8 mouse cellular contexts compared by ENCODE assay signal in genomic region chr5:105649514-105650001, GRCm38 (mm10). TPM values are rescaled to one million over a fixed set of nuclear protein-coding genes. Genes with fewer than 3 reads are reported as not detected.
DNase-seq lines count a peak whose midpoint lies in the region; ATAC-seq and TF ChIP-seq lines count a peak whose summit lies in the region.

No protein-coding gene starts in this region.

- H3K9ac ChIP-seq in kidney, embryonic 14.5 days (ENCODE audit: low read depth, low read length), result no peak overlapping the region
- H3K9ac ChIP-seq in limb, embryonic 12.5 days (replicated peaks), result no peak overlapping the region

- H3K9me3 ChIP-seq in kidney, embryonic 14.5 days (ENCODE audit: control insufficient read depth, low read length), result no peaks in the 10 kb centered on the region
- H3K9me3 ChIP-seq in heart, embryonic 10.5 days, result no peaks in the 10 kb centered on the region
- no peaks in the 10 kb centered on the region for H3K9me3 ChIP-seq in limb, embryonic 12.5 days

- H3K4me3 ChIP-seq in kidney, adult 2 months (ENCODE audit: insufficient read depth, low read depth, low read length), result no peak overlapping the region
- H3K4me3 ChIP-seq in kidney, embryonic 14.5 days (ENCODE audit: low read length), result no peak overlapping the region
- no peak overlapping the region for H3K4me3 ChIP-seq in heart, embryonic 10.5 days
- H3K4me3 ChIP-seq in limb, embryonic 12.5 days (replicated peaks), result no peak overlapping the region
- no peak overlapping the region for H3K4me3 ChIP-seq in cerebellum, adult 2 months (replicated peaks; ENCODE audit: insufficient read depth, low read depth, low read length)

- no peak for TF ChIP-seq POLR2A in kidney, adult 2 months (IDR thresholded peaks at IDR 0.05; ENCODE audit: low read depth, low read length)
- TF ChIP-seq POLR2A in cerebellum, adult 2 months (IDR thresholded peaks at IDR 0.05; ENCODE audit: borderline replicate concordance, insufficient read depth, low read length), result no peak

- no peaks in the 10 kb centered on the region for H3K36me3 ChIP-seq in kidney, adult 2 months (ENCODE audit: control insufficient read depth, insufficient read depth, low read length)
- no peaks in the 10 kb centered on the region for H3K36me3 ChIP-seq in kidney, embryonic 14.5 days (ENCODE audit: control insufficient read depth, insufficient read depth, low read length)
- no peaks in the 10 kb centered on the region for H3K36me3 ChIP-seq in heart, embryonic 10.5 days
- no peaks in the 10 kb centered on the region for H3K36me3 ChIP-seq in limb, embryonic 12.5 days

- peak; percentile 38 for DNase-seq in kidney, adult 2 months
- DNase-seq in heart, embryonic 10.5 days (ENCODE audit: low spot score), result no peak
- peak; percentile 43 for DNase-seq in spleen, adult 12 weeks (ENCODE audit: low spot score)
- no peak for DNase-seq in frontal cortex, adult 2 months (ENCODE audit: extremely low spot score in 1 of 2, low spot score in 1 of 2)
- DNase-seq in cerebellum, adult 9-10 months, result no peak
- no peak for DNase-seq in cerebellum, adult 2 months

- ATAC-seq in kidney, embryonic 14.5 days (ENCODE audit: low FRiP score, low TSS enrichment), result no peak
- peak; percentile 64; the same call in 1 of the 2 replicates for ATAC-seq in limb, embryonic 12.5 days (ENCODE audit: insufficient number of reproducible peaks, insufficient read depth, low FRiP score, low TSS enrichment, low read depth)

- H3K27ac ChIP-seq in kidney, adult 2 months (ENCODE audit: insufficient read depth, low read depth, low read length), result no peak overlapping the region
- H3K27ac ChIP-seq in kidney, embryonic 14.5 days (ENCODE audit: low read depth, low read length), result no peak overlapping the region
- H3K27ac ChIP-seq in heart, embryonic 10.5 days, result peak overlapping the region; percentile 74
- peak overlapping the region; percentile 72 for H3K27ac ChIP-seq in limb, embryonic 12.5 days
- no peak overlapping the region for H3K27ac ChIP-seq in cerebellum, adult 2 months (ENCODE audit: insufficient read depth, low read length)

- H3K4me2 ChIP-seq in kidney, embryonic 14.5 days (replicated peaks; ENCODE audit: low read depth, low read length), result no peak overlapping the region
- H3K4me2 ChIP-seq in limb, embryonic 12.5 days, result no peak overlapping the region

- WGBS in kidney, adult 2 months, result 69% methylated on average over 10 of the region's 10 CpGs
- 86% methylated on average over 10 of the region's 10 CpGs for WGBS in kidney, embryonic 14.5 days
- 71% methylated on average over 10 of the region's 10 CpGs for WGBS in heart, embryonic 10.5 days
- 89% methylated on average over 10 of the region's 10 CpGs for WGBS in limb, embryonic 12.5 days
- 92% methylated on average over 10 of the region's 10 CpGs for WGBS in cerebellum, adult 2 months

- no peaks in the 10 kb centered on the region; the same call in 1 of the 2 replicates for H3K4me1 ChIP-seq in kidney, adult 2 months (ENCODE audit: control insufficient read depth, insufficient read depth, low read length)
- peaks cover 3% of the 10 kb centered on the region; the same call in 1 of the 2 replicates for H3K4me1 ChIP-seq in kidney, embryonic 14.5 days (ENCODE audit: control insufficient read depth, insufficient read depth, low read length)
- peaks cover 14% of the 10 kb centered on the region for H3K4me1 ChIP-seq in heart, embryonic 10.5 days
- H3K4me1 ChIP-seq in limb, embryonic 12.5 days (replicated peaks), result peaks cover 26% of the 10 kb centered on the region; the same call in 1 of the 2 replicates
- no peaks in the 10 kb centered on the region for H3K4me1 ChIP-seq in cerebellum, adult 2 months (ENCODE audit: control insufficient read depth, insufficient read depth, low read length)

- H3K27me3 ChIP-seq in kidney, adult 2 months (replicated peaks; ENCODE audit: control insufficient read depth, insufficient read depth, low read length), result no peaks in the 10 kb centered on the region
- 0 out of 2 replicates have a peak, but pooled peaks cover 3% of the 10 kb centered on the region for H3K27me3 ChIP-seq in kidney, embryonic 14.5 days (ENCODE audit: control insufficient read depth, insufficient read depth, low read length)
- no peaks in the 10 kb centered on the region for H3K27me3 ChIP-seq in heart, embryonic 10.5 days (ENCODE audit: insufficient read depth, poor library complexity, severe bottlenecking)
- no peaks in the 10 kb centered on the region for H3K27me3 ChIP-seq in limb, embryonic 12.5 days
- H3K27me3 ChIP-seq in cerebellum, adult 2 months (ENCODE audit: control insufficient read depth, insufficient read depth, low read length), result no peaks in the 10 kb centered on the region

- TF ChIP-seq CTCF in kidney, adult 2 months (conservative IDR thresholded peaks at IDR 0.05; ENCODE audit: insufficient read depth, insufficient read length, low read depth, low read length), result no peak
- no peak for TF ChIP-seq CTCF in cerebellum, adult 2 months (IDR thresholded peaks at IDR 0.05; ENCODE audit: borderline replicate concordance, insufficient read depth, low read depth, low read length)

RNA-seq across cellular contexts. Expression of gene Lrrc8d, which starts 50.2 kb away (rescaled TPM):
- polyA plus RNA-seq in kidney, adult 2 months (2012; rRNA removed), result 34.4 and 35.4 TPM in 2 replicates
- 22.7 and 42.1 TPM in 2 replicates for polyA plus RNA-seq in kidney, embryonic 14.5 days (2014; fragmentation: Nextera tagmentation; extraction: Ambion mirVana)
- 7.6 and 10.8 TPM in 2 replicates for polyA plus RNA-seq in heart, embryonic 10.5 days (2016; fragmentation: Nextera tagmentation; extraction: Ambion mirVana)
- 22.9 and 23.1 TPM in 2 replicates for polyA plus RNA-seq in limb, embryonic 12.5 days (2016; fragmentation: Nextera tagmentation; extraction: Ambion mirVana)
- polyA plus RNA-seq in frontal cortex, adult 2 months (2012; rRNA removed), result 15.0 and 16.0 TPM in 2 replicates
- 14.8 and 16.3 TPM in 2 replicates for polyA plus RNA-seq in cerebellum, adult 2 months (2012; rRNA removed)

Comparison
In these comparisons a context has a peak if more than half of its experiments do, and no peak if none do; other contexts are left out.
1. DNase-seq: peak in kidney, adult 2 months (single experiment) and spleen, adult 12 weeks (single experiment); none in heart, embryonic 10.5 days (single experiment), frontal cortex, adult 2 months (0 of 2), cerebellum, adult 9-10 months (single experiment) and cerebellum, adult 2 months (0 of 2).
2. H3K27ac ChIP-seq: peak in heart, embryonic 10.5 days (single experiment) and limb, embryonic 12.5 days (single experiment); none in kidney, adult 2 months (single experiment), kidney, embryonic 14.5 days (single experiment) and cerebellum, adult 2 months (single experiment).